Mouse (Mus musculus) CD8-positive naive resting alpha-beta T cell, adult 2 months (primary cell): ENCODE data around the gene Rps2.

Experiments used
- DNase-seq, 2 experiments: peaks; one replicate each; pipeline ENCODE4 v3.0.0; 2022; ENCODE audit warnings: low read depth in 2 of 2, low spot score in 2 of 2

The Rps2 gene

GRCm38 (mm10) chr17:24730787-24731186 is 12.9 kb downstream of the Rps2 start:
- DNase-seq: no peak

- no peak for DNase-seq
These were observed 14.5 kb downstream of the Rps2 start for GRCm38 (mm10) chr17:24732233-24732935.

GRCm38 (mm10) chr17:24733434-24734050 is 15.6 kb downstream of the Rps2 start:
- no peak for DNase-seq

- DNase-seq: no peak
These were observed 16.6 kb downstream of the Rps2 start for GRCm38 (mm10) chr17:24734513-24734912.

GRCm38 (mm10) chr17:24735446-24735845 is 17.5 kb downstream of the Rps2 start:
- DNase-seq: no peak

- peak; percentile 85 to 90 for DNase-seq
These were observed 18.6 kb downstream of the Rps2 start, which contains the start of gene Msrb1 for GRCm38 (mm10) chr17:24736330-24737051. Gene Msrb1, plus strand, starts transcription at chr17:24736642.

GRCm38 (mm10) chr17:24737135-24737810 is 19.4 kb downstream of the Rps2 start:
- no peak for DNase-seq

- no peak for DNase-seq
These were observed 20.3 kb downstream of the Rps2 start for GRCm38 (mm10) chr17:24738238-24738637.

- no peak for DNase-seq
These were observed 22.0 kb downstream of the Rps2 start for GRCm38 (mm10) chr17:24739926-24740325.

GRCm38 (mm10) chr17:24742307-24742706 is 24.4 kb downstream of the Rps2 start:
- DNase-seq: no peak

- no peak for DNase-seq
These were observed 26.0 kb downstream of the Rps2 start for GRCm38 (mm10) chr17:24743896-24744295.

- no peak for DNase-seq
These were observed 26.5 kb downstream of the Rps2 start for GRCm38 (mm10) chr17:24744381-24744780.

- peak; percentile 73 to 85 for DNase-seq
These were observed 27.9 kb downstream of the Rps2 start for GRCm38 (mm10) chr17:24745526-24746497.

- no peak for DNase-seq
These were observed 29.1 kb downstream of the Rps2 start for GRCm38 (mm10) chr17:24746986-24747385.

- DNase-seq: no peak
These were observed 33.6 kb downstream of the Rps2 start for GRCm38 (mm10) chr17:24751528-24751927.

- no peak for DNase-seq
These were observed 34.8 kb downstream of the Rps2 start, which contains the start of gene Hs3st6 for GRCm38 (mm10) chr17:24752415-24753394. Gene Hs3st6, plus strand, starts transcription at chr17:24752988.

- no peak for DNase-seq
These were observed 39.5 kb downstream of the Rps2 start for GRCm38 (mm10) chr17:24757394-24757793.

GRCm38 (mm10) chr17:24761121-24761520 is 43.2 kb downstream of the Rps2 start:
- DNase-seq: no peak
